Mouse (Mus musculus) bone marrow, adult 2 months (tissue): ENCODE measurements at regions not wholly inside any gene's neighbourhood (a gene's known extent, or its start where the extent isn't known, plus 50 kb on each side); places are given as distances from the start of the nearest gene placed in this dataset.

Experiments used
- H3K27ac ChIP-seq: fragments of 200-500 bp; 2 replicates; pipeline ENCODE4 v1.5.1; 2012; ENCODE audit warnings: low read depth, mild to moderate bottlenecking, control low read depth, inconsistent platforms, low read length; ENCODE audit not compliant: control insufficient read depth, poor library complexity, insufficient read depth
- H3K4me1 ChIP-seq: fragments of 200-500 bp; 2 replicates; pipeline ENCODE4 v1.6.1; 2011; ENCODE audit warnings: low read length; ENCODE audit not compliant: control insufficient read depth, insufficient read depth
- H3K4me3 ChIP-seq: fragments of 200-500 bp; replicated peaks from 2 replicates; pipeline ENCODE3; 2011; ENCODE audit warnings: mild to moderate bottlenecking, low read depth, low read length, control low read depth; ENCODE audit not compliant: control insufficient read depth
- CTCF ChIP-seq: fragments of 200-500 bp; IDR thresholded peaks from 2 replicates; pipeline ENCODE4 v1.5.1; 2011; ENCODE audit warnings: low read length, control low read depth; ENCODE audit not compliant: control insufficient read depth, insufficient read depth
- POLR2A ChIP-seq: fragments of 200-500 bp; IDR thresholded peaks from 2 replicates; pipeline ENCODE4 v1.6.1; 2011; ENCODE audit warnings: low read depth, mild to moderate bottlenecking, control low read depth, low read length, borderline replicate concordance; ENCODE audit not compliant: control insufficient read depth
- WGBS: fragments of 180-500 bp; shearing (Covaris S2); methylation state at CpG from one replicate; pipeline ENCODE4 v1.1.7; 2018; 5-methylcytosine and 5-hydroxymethylcytosine counted together

DNA sequence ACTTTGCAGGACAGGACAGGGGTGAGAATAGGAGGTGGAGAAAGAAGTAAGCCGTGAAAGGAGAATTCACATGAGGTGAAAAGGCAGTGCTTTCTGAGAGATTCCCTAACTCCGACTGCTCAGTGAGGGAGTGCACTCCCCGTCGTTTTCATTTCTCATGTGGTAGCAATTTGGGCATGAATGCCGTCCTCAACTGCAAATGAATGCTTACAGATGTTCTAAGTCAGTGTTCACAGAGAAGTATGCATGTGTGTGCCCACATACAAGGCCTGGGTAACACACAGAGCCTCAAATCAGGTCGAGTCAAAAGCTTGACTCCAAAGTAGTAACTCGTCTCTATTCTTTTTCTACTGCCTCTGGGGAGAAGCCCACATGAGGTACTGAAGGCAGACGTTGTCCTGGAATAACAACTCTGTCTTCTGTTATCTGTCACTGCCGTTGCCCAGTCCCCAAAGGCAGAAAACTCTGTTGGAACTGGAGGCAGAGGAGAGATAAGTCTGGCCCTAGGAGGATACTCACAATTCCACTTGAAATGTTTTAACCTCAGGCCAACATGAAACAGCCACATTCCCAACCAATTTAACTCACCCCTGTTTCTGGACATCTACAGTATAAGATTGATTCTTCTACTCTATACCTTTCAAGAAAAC is 318.0 kb downstream of the Gm11361 start:
- WGBS = 69% methylated on average over 9 of the region's 9 CpGs
- no peaks in the 10 kb centered on the region; the same call in 1 of the 2 replicates for H3K4me1 ChIP-seq
- TF ChIP-seq POLR2A (no peak), CTCF (no peak)
- H3K27ac ChIP-seq = no peak overlapping the region
- no peak overlapping the region for H3K4me3 ChIP-seq

DNA sequence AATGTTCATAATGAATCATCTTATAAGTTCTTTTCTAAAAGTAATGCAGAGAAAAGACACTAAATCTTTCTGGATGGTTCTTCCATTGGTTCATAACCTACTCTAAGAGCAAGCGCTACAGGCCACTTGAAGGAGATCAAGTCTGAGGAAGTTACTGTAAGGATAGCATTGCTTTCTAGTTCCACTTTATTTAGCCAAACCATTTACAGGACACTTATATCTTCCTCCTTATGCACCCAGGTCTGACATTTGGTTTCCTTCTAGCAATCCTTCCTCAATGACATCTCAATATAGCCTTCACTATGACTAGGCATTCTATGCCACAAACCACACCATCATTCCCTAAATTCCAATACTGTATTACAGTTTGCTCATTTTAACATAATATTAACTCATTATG is 316.0 kb downstream of the Gm11361 start:
- TF ChIP-seq CTCF = no peak
- no peak for TF ChIP-seq POLR2A
- H3K4me1 ChIP-seq = no peaks in the 10 kb centered on the region; the same call in 1 of the 2 replicates
- 85% methylated on average over 1 of the region's 1 CpGs for WGBS
- no peak overlapping the region for H3K4me3 ChIP-seq
- no peak overlapping the region for H3K27ac ChIP-seq

DNA sequence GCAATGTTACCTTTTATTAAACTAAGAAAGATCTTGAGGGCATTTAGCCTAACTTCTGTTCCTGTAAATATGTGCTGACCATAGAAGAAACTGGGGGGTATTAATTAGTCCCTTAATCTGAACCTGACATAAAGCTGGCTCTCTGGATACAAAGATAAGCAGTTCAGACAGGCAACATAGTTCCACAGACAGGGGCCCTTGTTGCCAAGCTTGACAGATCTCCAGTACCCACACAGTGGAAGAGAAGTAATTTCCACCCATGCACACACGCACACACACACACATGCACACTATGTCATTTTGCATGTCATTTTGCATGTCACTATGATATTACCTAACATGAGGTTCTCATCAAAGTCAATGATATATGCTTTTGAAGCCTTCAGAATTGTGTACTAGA is 315.1 kb downstream of the Gm11361 start:
- WGBS = 64% methylated on average over 1 of the region's 1 CpGs
- no peaks in the 10 kb centered on the region; the same call in 1 of the 2 replicates for H3K4me1 ChIP-seq
- no peak for TF ChIP-seq POLR2A
- no peak for TF ChIP-seq CTCF
- no peak overlapping the region for H3K4me3 ChIP-seq
- H3K27ac ChIP-seq = no peak overlapping the region

DNA sequence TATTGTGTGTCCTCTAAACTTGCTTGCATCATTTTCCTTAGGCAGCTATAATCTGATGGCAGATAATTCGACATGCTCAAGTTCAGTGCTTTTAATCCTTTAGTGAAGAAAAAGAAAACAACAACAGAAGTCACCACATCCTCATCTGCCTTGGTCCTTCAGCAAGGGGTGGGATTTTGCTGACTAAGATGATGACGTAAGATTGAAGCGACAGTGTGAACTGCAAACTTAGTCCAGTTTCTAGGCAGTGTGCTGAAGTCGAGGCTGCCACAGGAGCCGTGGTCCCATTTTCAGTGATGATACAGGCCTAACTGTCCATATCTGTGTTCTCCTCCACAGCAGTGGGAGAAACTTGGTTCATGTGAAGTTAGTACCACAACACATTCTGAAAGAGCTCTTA is 314.4 kb downstream of the Gm11361 start:
- TF ChIP-seq CTCF (no peak), POLR2A (no peak)
- WGBS = 38% methylated on average over 5 of the region's 5 CpGs

DNA sequence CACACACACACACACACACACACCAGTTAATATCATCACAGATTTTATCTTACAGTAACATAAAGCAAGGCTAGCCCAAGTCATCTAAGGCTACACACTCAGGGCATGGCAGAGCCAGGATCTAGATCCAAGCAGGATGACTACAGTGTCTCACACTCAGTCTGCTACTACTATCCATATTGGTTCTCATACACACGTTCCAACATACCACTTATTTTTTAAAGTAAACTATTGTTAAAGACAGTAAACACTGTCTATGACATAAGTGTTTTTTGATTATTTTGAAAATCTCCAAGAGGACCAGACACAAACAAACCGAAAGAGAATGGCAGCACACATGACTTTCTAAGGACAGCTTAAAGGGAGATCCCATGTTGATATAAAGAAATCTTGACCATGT is 306.3 kb downstream of the Gm11361 start:
- H3K4me1 ChIP-seq = no peaks in the 10 kb centered on the region
- no peak for TF ChIP-seq POLR2A
- no peak for TF ChIP-seq CTCF
- no peak overlapping the region for H3K27ac ChIP-seq
- H3K4me3 ChIP-seq = no peak overlapping the region
- 82% methylated on average over 2 of the region's 2 CpGs for WGBS

More for the DNA sequence above, 314.4 kb downstream of the Gm11361 start:
- H3K27ac ChIP-seq = no peak overlapping the region
- no peaks in the 10 kb centered on the region; the same call in 1 of the 2 replicates for H3K4me1 ChIP-seq
- no peak overlapping the region for H3K4me3 ChIP-seq

DNA sequence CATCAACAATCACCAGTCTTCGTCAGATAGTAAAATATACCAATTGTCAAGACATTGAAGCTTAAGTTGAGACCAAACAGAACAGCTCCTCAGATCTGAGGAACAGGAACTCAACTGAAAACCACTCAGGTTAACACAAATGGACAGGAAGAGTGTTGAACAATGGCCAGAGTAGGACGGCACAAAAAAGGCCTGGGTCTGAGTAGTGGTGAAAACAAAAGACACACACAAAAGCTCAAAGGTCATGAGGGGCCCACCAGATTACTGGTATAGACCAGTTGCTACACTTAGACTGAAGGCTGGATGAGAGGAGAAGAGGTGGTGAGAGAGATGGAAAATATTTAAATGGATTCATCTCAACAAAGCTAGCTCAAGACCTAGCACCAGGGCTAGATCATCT is 302.8 kb downstream of the Gm11361 start:
- no peak overlapping the region for H3K4me3 ChIP-seq
- H3K4me1 ChIP-seq = peaks cover 3% of the 10 kb centered on the region; the same call in 1 of the 2 replicates
- no peak overlapping the region for H3K27ac ChIP-seq
- TF ChIP-seq POLR2A = no peak
- TF ChIP-seq CTCF = no peak
- WGBS = 66% methylated on average over 2 of the region's 2 CpGs

DNA sequence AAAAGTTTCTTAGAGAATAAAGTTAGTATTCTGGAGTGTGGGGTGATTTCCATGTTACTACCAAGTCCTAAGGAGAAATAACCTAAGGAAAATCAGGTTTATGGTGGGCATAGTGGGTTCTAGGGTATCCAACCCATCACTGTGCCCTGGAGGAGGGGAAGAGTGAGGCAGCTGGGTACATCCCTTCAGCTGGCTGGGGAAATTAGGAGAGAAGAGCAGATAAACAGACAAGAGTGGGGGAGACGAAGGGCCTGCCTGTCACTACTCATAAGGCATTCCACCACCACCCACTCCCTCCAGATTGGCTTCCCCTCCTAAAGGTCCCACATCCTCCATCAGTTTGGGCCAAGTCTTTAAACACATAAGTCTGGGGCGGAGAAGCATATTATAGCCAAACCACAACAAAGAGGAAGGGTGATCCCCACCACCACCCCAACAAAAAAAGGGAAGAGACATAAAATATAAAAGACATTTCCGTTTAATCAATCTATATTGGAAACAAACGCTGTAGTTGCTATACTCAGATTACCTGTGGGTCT is 299.8 kb downstream of the Gm11361 start:
- TF ChIP-seq POLR2A = no peak
- no peak for TF ChIP-seq CTCF
- H3K27ac ChIP-seq = no peak overlapping the region
- H3K4me3 ChIP-seq = no peak overlapping the region
- peaks cover 3% of the 10 kb centered on the region; the same call in 1 of the 2 replicates for H3K4me1 ChIP-seq
- WGBS = 12% methylated on average over 4 of the region's 4 CpGs

DNA sequence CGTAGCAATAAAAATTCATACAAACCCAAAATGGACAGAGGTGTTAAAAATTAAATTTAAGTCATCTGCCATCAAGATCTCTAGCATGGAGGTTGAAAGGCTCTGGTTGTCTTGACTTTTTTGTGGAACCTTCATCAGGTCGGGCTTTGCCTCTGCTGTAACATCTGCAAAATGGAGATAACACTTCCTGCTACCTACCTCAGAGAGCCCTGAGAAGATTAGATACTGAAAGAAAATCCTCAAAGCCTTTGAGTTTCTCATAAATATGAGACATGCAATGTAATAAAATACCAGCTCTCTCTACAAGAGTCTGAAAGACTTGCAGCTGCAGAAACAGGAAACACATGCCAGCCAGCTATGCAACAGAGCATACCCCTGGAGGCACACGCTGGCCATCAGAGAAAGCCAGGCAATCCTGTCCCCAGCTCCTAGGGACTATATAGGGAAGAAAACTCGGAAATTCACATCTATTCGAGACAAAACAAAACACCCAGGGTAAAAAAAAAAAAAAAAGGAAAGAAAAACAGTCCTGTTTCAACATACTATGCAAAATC is 299.1 kb downstream of the Gm11361 start:
- H3K4me3 ChIP-seq = no peak overlapping the region
- H3K27ac ChIP-seq = no peak overlapping the region
- WGBS = 17% methylated on average over 5 of the region's 5 CpGs
- peaks cover 3% of the 10 kb centered on the region; the same call in 1 of the 2 replicates for H3K4me1 ChIP-seq
- no peak for TF ChIP-seq CTCF
- no peak for TF ChIP-seq POLR2A
